Mouse (Mus musculus) lung, embryonic 14.5 days (tissue): ENCODE data around the gene Terf2. TPM values are rescaled to one million over a fixed set of nuclear protein-coding genes. Genes with fewer than 3 reads are reported as not detected.

Experiments
- ATAC-seq: fragments of 200-750 bp; cut with Nextera tagmentation; 2 replicates; pipeline ENCODE4 v1.8.0; 2017; ENCODE audit warnings: mild to moderate bottlenecking, moderate TSS enrichment, moderate library complexity; ENCODE audit not compliant: insufficient read depth
- DNase-seq: peaks from one replicate; pipeline ENCODE4 v3.0.0-alpha.2; 2015
- H3K27ac ChIP-seq: fragments of 300-500 bp; sonication (generic); 2 replicates; pipeline ENCODE4 v1.5.1; 2014; ENCODE audit warnings: low read depth, mild to moderate bottlenecking, moderate library complexity
- H3K27me3 ChIP-seq: fragments of 300-500 bp; sonication (generic); 2 replicates; pipeline ENCODE4 v1.6.1; 2014; ENCODE audit warnings: low read length, control low read depth; ENCODE audit not compliant: insufficient read depth
- H3K36me3 ChIP-seq: fragments of 300-500 bp; sonication (generic); 2 replicates; pipeline ENCODE4 v1.6.1; 2014; ENCODE audit warnings: control low read depth; ENCODE audit not compliant: insufficient read depth
- H3K4me1 ChIP-seq: fragments of 300-500 bp; sonication (generic); 2 replicates; pipeline ENCODE4 v1.6.1; 2014; ENCODE audit warnings: antibody characterized with exemption, control low read depth; ENCODE audit not compliant: insufficient read depth
- H3K4me2 ChIP-seq: fragments of 300-500 bp; sonication (generic); 2 replicates; pipeline ENCODE4 v1.6.1; 2014; ENCODE audit warnings: mild to moderate bottlenecking
- H3K4me3 ChIP-seq: fragments of 300-500 bp; sonication (generic); 2 replicates; pipeline ENCODE4 v1.5.1; 2014; ENCODE audit warnings: low read depth, low read length
- H3K9ac ChIP-seq: fragments of 300-500 bp; sonication (generic); 2 replicates; pipeline ENCODE4 v1.6.1; 2014
- H3K9me3 ChIP-seq: fragments of 300-500 bp; sonication (generic); 2 replicates; pipeline ENCODE4 v1.6.1; 2016; ENCODE audit warnings: low read depth, low read length, control low read depth
- CTCF ChIP-seq: IDR thresholded peaks from 2 replicates; pipeline ENCODE4 v1.5.1; 2016; ENCODE audit warnings: antibody characterized with exemption, low read depth
- WGBS: fragments of 180-500 bp; shearing (Covaris S2); extraction: QIAGEN DNeasy Blood & Tissue Kit; methylation state at CpG from one replicate; pipeline ENCODE4 v1.1.7; 2014; 5-methylcytosine and 5-hydroxymethylcytosine counted together
- microRNA-seq: library from miRNA; unstranded; fragments of <30 nt; microRNA quantifications from one replicate; pipeline ENCODE4, GENCODE M21; 2016; ENCODE audit warnings: borderline number of aligned reads
- polyA plus RNA-seq: library from polyadenylated mRNA; unstranded; fragments of >200 nt; fragmentation: Nextera tagmentation; extraction: Ambion mirVana; gene quantifications from 2 replicates; pipeline ENCODE4 v1.2.1, GENCODE M21; 2014

Terf2 gene
- polyA plus RNA-seq, 1 experiment from 2014 or later: 14.7 TPM

GRCm38 (mm10) chr8:107029310-107029709 lies 67.0 kb downstream of the Terf2 start:
- no peak for TF ChIP-seq CTCF
- Histone ChIP-seq H3K9me3 (no peaks in the 10 kb centered on the region), H3K36me3 (no peaks in the 10 kb centered on the region), H3K27me3 (no peaks in the 10 kb centered on the region), H3K4me1 (peaks cover 5% of the 10 kb centered on the region; the same call in 1 of the 2 replicates), H3K9ac (no peak overlapping the region), H3K4me3 (no peak overlapping the region), H3K27ac (no peak overlapping the region), H3K4me2 (no peak overlapping the region)
- ATAC-seq (no peak), DNase-seq (no peak)
- WGBS: 52% methylated on average over 3 of the region's 3 CpGs

GRCm38 (mm10) chr8:107023479-107023878 lies 72.9 kb downstream of the Terf2 start:
- DNase-seq (no peak), ATAC-seq (no peak)
- Histone ChIP-seq H3K4me3 (no peak overlapping the region), H3K27me3 (no peaks in the 10 kb centered on the region), H3K36me3 (no peaks in the 10 kb centered on the region), H3K4me2 (no peak overlapping the region), H3K9me3 (no peaks in the 10 kb centered on the region), H3K9ac (no peak overlapping the region), H3K27ac (no peak overlapping the region), H3K4me1 (no peaks in the 10 kb centered on the region)
- TF ChIP-seq CTCF: no peak
- WGBS: 87% methylated on average over 8 of the region's 8 CpGs

Small RNA genes within 50 kb of the gene (microRNA-seq; reads per million reads assigned to microRNA genes)
- 1.4 reads per million for gene Mir7075

Other genes with a start within 250 kb of the Terf2 start
- 0.28 and 0.39 TPM in 2 replicates for gene Has3, start 226.3 kb downstream of the Terf2 start, polyA plus RNA-seq
- gene Utp4, start 202.9 kb downstream of the Terf2 start, polyA plus RNA-seq: 79.2 and 80.4 TPM in 2 replicates
- 21.1 and 22.1 TPM in 2 replicates for gene Sntb2, start 160.8 kb downstream of the Terf2 start, polyA plus RNA-seq
- gene Vps4a, start 65.3 kb downstream of the Terf2 start, polyA plus RNA-seq: 67.8 and 71.4 TPM in 2 replicates
- gene Pdf, start 47.9 kb downstream of the Terf2 start, polyA plus RNA-seq: 40.8 and 45.6 TPM in 2 replicates
- 37.0 and 40.8 TPM in 2 replicates for gene Cog8, start 39.9 kb downstream of the Terf2 start, polyA plus RNA-seq
- 101 and 108 TPM in 2 replicates for gene Nip7, start 39.7 kb downstream of the Terf2 start, polyA plus RNA-seq
- 1.1 and 2.9 TPM in 2 replicates for gene Tmed6, start 30.9 kb downstream of the Terf2 start, polyA plus RNA-seq
- 115 and 117 TPM in 2 replicates for gene Cyb5b, start 54.1 kb upstream of the Terf2 start, polyA plus RNA-seq
- 13.3 and 14.1 TPM in 2 replicates for gene Nfat5, start 196.9 kb upstream of the Terf2 start, polyA plus RNA-seq